Mouse (Mus musculus): ENCODE results near the gene Ranbp9. TPM values are rescaled to one million over a fixed set of nuclear protein-coding genes. Genes with fewer than 3 reads are reported as not detected.

Gene Ranbp9
- polyA plus RNA-seq, 1 experiment from 2014 or later, result 13.6 TPM

- peak overlapping the region; percentile 44; the same call in 1 of the 2 replicates for H3K27ac ChIP-seq (replicated peaks; ENCODE audit: low read depth, low read length)
- H3K36me3 ChIP-seq (ENCODE audit: control insufficient read depth, insufficient read depth, low read length), result no peaks in the 10 kb centered on the region
- H3K9ac ChIP-seq (ENCODE audit: low read depth, low read length), result no peak overlapping the region
- no peak overlapping the region for H3K4me3 ChIP-seq (ENCODE audit: low read depth, low read length)
- ATAC-seq (ENCODE audit: low read depth), result no peak
- 40% methylated on average over 6 of the region's 6 CpGs for WGBS
- no peak overlapping the region for H3K4me2 ChIP-seq (ENCODE audit: low read depth, low read length)
- DNase-seq (ENCODE audit: low spot score), result peak; percentile 85
- no peaks in the 10 kb centered on the region for H3K9me3 ChIP-seq (ENCODE audit: control insufficient read depth, low read length)
- H3K4me1 ChIP-seq (ENCODE audit: control insufficient read depth, insufficient read depth, low read length), result peaks cover 11% of the 10 kb centered on the region
- H3K27me3 ChIP-seq (replicated peaks; ENCODE audit: control insufficient read depth, insufficient read depth, low read length), result no peaks in the 10 kb centered on the region
Observed at GRCm38 (mm10) chr13:43519251-43519650, 38.2 kb upstream of the Ranbp9 start.

- 68% methylated on average over 8 of the region's 8 CpGs for WGBS
- Histone ChIP-seq H3K4me1 (ENCODE audit: control insufficient read depth, insufficient read depth, low read length) (peaks cover 5% of the 10 kb centered on the region; the same call in 1 of the 2 replicates), H3K9me3 (ENCODE audit: control insufficient read depth, low read length) (no peaks in the 10 kb centered on the region), H3K9ac (ENCODE audit: low read depth, low read length) (no peak overlapping the region), H3K27ac (replicated peaks; ENCODE audit: low read depth, low read length) (no peak overlapping the region), H3K36me3 (ENCODE audit: control insufficient read depth, insufficient read depth, low read length) (no peaks in the 10 kb centered on the region), H3K4me2 (ENCODE audit: low read depth, low read length) (no peak overlapping the region), H3K27me3 (replicated peaks; ENCODE audit: control insufficient read depth, insufficient read depth, low read length) (no peaks in the 10 kb centered on the region), H3K4me3 (ENCODE audit: low read depth, low read length) (no peak overlapping the region)
- no peak for ATAC-seq (ENCODE audit: low read depth)
- DNase-seq (ENCODE audit: low spot score), result no peak
Observed at GRCm38 (mm10) chr13:43517371-43517770, 36.3 kb upstream of the Ranbp9 start.

- no peaks in the 10 kb centered on the region for H3K9me3 ChIP-seq (ENCODE audit: control insufficient read depth, low read length)
- no peaks in the 10 kb centered on the region for H3K27me3 ChIP-seq (replicated peaks; ENCODE audit: control insufficient read depth, insufficient read depth, low read length)
- WGBS, result 43% methylated on average over 6 of the region's 6 CpGs
- H3K9ac ChIP-seq (ENCODE audit: low read depth, low read length), result no peak overlapping the region
- no peak overlapping the region for H3K27ac ChIP-seq (replicated peaks; ENCODE audit: low read depth, low read length)
- peaks cover 5% of the 10 kb centered on the region; the same call in 1 of the 2 replicates for H3K4me1 ChIP-seq (ENCODE audit: control insufficient read depth, insufficient read depth, low read length)
- H3K36me3 ChIP-seq (ENCODE audit: control insufficient read depth, insufficient read depth, low read length), result no peaks in the 10 kb centered on the region
- H3K4me2 ChIP-seq (ENCODE audit: low read depth, low read length), result no peak overlapping the region
- ATAC-seq (ENCODE audit: low read depth) (no peak), DNase-seq (ENCODE audit: low spot score) (peak; percentile 59)
- no peak overlapping the region for H3K4me3 ChIP-seq (ENCODE audit: low read depth, low read length)
Observed at GRCm38 (mm10) chr13:43516931-43517330, 35.8 kb upstream of the Ranbp9 start.

GRCm38 (mm10) chr13:43516119-43516518 lies 35.0 kb upstream of the Ranbp9 start:
- Histone ChIP-seq H3K9ac (ENCODE audit: low read depth, low read length) (no peak overlapping the region), H3K4me3 (ENCODE audit: low read depth, low read length) (no peak overlapping the region), H3K4me1 (ENCODE audit: control insufficient read depth, insufficient read depth, low read length) (peaks cover 5% of the 10 kb centered on the region; the same call in 1 of the 2 replicates), H3K27ac (replicated peaks; ENCODE audit: low read depth, low read length) (no peak overlapping the region), H3K9me3 (ENCODE audit: control insufficient read depth, low read length) (no peaks in the 10 kb centered on the region), H3K36me3 (ENCODE audit: control insufficient read depth, insufficient read depth, low read length) (no peaks in the 10 kb centered on the region), H3K27me3 (replicated peaks; ENCODE audit: control insufficient read depth, insufficient read depth, low read length) (no peaks in the 10 kb centered on the region), H3K4me2 (ENCODE audit: low read depth, low read length) (no peak overlapping the region)
- no peak for DNase-seq (ENCODE audit: low spot score)
- 95% methylated on average over 5 of the region's 5 CpGs for WGBS
- ATAC-seq (ENCODE audit: low read depth), result no peak

DNA sequence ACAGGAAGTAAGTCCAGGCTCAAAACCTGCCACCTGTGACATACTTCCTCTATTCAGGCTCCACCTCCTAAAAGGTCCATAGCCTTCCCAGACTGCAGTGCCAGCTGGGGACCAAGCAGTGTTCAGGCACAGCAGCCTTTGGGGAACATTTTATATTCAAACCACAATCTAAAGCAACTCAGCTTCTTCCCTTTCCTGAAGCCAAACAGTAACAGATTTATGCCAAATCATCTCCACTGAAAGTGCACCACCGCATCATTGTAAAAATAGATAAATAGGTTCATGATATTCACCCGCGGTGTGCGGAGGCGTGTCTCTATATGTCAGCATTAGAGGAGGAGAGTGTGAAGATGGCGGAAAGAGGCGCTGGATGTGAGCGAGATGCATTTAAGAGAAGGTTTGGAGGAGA lies 33.9 kb upstream of the Ranbp9 start:
- Histone ChIP-seq H3K27ac (replicated peaks; ENCODE audit: low read depth, low read length) (no peak overlapping the region), H3K4me3 (ENCODE audit: low read depth, low read length) (no peak overlapping the region), H3K36me3 (ENCODE audit: control insufficient read depth, insufficient read depth, low read length) (no peaks in the 10 kb centered on the region), H3K27me3 (replicated peaks; ENCODE audit: control insufficient read depth, insufficient read depth, low read length) (no peaks in the 10 kb centered on the region), H3K9ac (ENCODE audit: low read depth, low read length) (no peak overlapping the region), H3K4me2 (ENCODE audit: low read depth, low read length) (no peak overlapping the region), H3K9me3 (ENCODE audit: control insufficient read depth, low read length) (no peaks in the 10 kb centered on the region), H3K4me1 (ENCODE audit: control insufficient read depth, insufficient read depth, low read length) (peaks cover 5% of the 10 kb centered on the region; the same call in 1 of the 2 replicates)
- no peak for DNase-seq (ENCODE audit: low spot score)
- 76% methylated on average over 8 of the region's 8 CpGs for WGBS
- ATAC-seq (ENCODE audit: low read depth), result no peak

GRCm38 (mm10) chr13:43512736-43513135 lies 31.7 kb upstream of the Ranbp9 start:
- H3K4me3 ChIP-seq (ENCODE audit: low read depth, low read length), result no peak overlapping the region
- no peaks in the 10 kb centered on the region for H3K27me3 ChIP-seq (replicated peaks; ENCODE audit: control insufficient read depth, insufficient read depth, low read length)
- no peak overlapping the region for H3K4me2 ChIP-seq (ENCODE audit: low read depth, low read length)
- no peaks in the 10 kb centered on the region for H3K4me1 ChIP-seq (ENCODE audit: control insufficient read depth, insufficient read depth, low read length)
- H3K36me3 ChIP-seq (ENCODE audit: control insufficient read depth, insufficient read depth, low read length), result no peaks in the 10 kb centered on the region
- 80% methylated on average over 3 of the region's 3 CpGs for WGBS
- DNase-seq (ENCODE audit: low spot score), result no peak
- no peak overlapping the region for H3K9ac ChIP-seq (ENCODE audit: low read depth, low read length)
- H3K9me3 ChIP-seq (ENCODE audit: control insufficient read depth, low read length), result no peaks in the 10 kb centered on the region
- no peak overlapping the region for H3K27ac ChIP-seq (replicated peaks; ENCODE audit: low read depth, low read length)
- no peak for ATAC-seq (ENCODE audit: low read depth)

- no peaks in the 10 kb centered on the region for H3K9me3 ChIP-seq (ENCODE audit: control insufficient read depth, low read length)
- peaks cover 8% of the 10 kb centered on the region; the same call in 1 of the 2 replicates for H3K4me1 ChIP-seq (ENCODE audit: control insufficient read depth, insufficient read depth, low read length)
- no peak overlapping the region for H3K4me3 ChIP-seq (ENCODE audit: low read depth, low read length)
- no peaks in the 10 kb centered on the region for H3K27me3 ChIP-seq (replicated peaks; ENCODE audit: control insufficient read depth, insufficient read depth, low read length)
- ATAC-seq (ENCODE audit: low read depth) (no peak), DNase-seq (ENCODE audit: low spot score) (no peak)
- H3K9ac ChIP-seq (ENCODE audit: low read depth, low read length), result no peak overlapping the region
- H3K27ac ChIP-seq (replicated peaks; ENCODE audit: low read depth, low read length), result no peak overlapping the region
- H3K4me2 ChIP-seq (ENCODE audit: low read depth, low read length), result no peak overlapping the region
- no peaks in the 10 kb centered on the region for H3K36me3 ChIP-seq (ENCODE audit: control insufficient read depth, insufficient read depth, low read length)
- WGBS, result 82% methylated on average over 3 of the region's 3 CpGs
Observed at GRCm38 (mm10) chr13:43505798-43506197, 24.7 kb upstream of the Ranbp9 start.

- peak; percentile 89 for DNase-seq (ENCODE audit: low spot score)
- H3K27me3 ChIP-seq (replicated peaks; ENCODE audit: control insufficient read depth, insufficient read depth, low read length), result no peaks in the 10 kb centered on the region
- no peaks in the 10 kb centered on the region for H3K9me3 ChIP-seq (ENCODE audit: control insufficient read depth, low read length)
- H3K27ac ChIP-seq (replicated peaks; ENCODE audit: low read depth, low read length), result no peak overlapping the region; the same call in 1 of the 2 replicates
- no peaks in the 10 kb centered on the region for H3K36me3 ChIP-seq (ENCODE audit: control insufficient read depth, insufficient read depth, low read length)
- H3K4me1 ChIP-seq (ENCODE audit: control insufficient read depth, insufficient read depth, low read length), result peaks cover 8% of the 10 kb centered on the region; the same call in 1 of the 2 replicates
- whole genome bisulfite sequencing, result 1% methylated on average over 19 of the region's 19 CpGs
- peak overlapping the region; percentile 31 for H3K4me3 ChIP-seq (ENCODE audit: low read depth, low read length)
- H3K9ac ChIP-seq (ENCODE audit: low read depth, low read length), result peak overlapping the region; percentile 44
- peak; percentile 87 for ATAC-seq (ENCODE audit: low read depth)
- peak overlapping the region; percentile 53 for H3K4me2 ChIP-seq (ENCODE audit: low read depth, low read length)
Observed at GRCm38 (mm10) chr13:43503395-43503850, 22.3 kb upstream of the Ranbp9 start.

DNA sequence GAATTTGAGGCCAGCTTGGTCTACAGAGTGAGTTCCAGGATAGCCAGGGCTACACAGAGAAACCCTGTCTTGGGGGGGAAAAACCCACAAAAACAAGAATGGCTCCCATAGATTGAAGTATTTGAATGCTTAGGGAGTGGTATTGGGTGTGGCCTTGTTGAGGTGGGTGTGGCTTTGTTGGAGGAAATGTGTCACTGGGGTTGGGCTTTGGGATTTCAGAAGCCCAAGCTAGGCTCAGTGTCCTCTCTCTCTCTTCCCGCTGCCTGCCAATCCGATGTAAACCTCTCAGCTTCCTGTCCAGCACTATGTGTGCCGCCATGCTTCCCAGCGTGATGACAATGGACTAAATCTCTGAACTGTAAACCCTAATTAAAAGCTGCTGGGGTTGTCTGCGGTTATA lies 20.5 kb upstream of the Ranbp9 start:
- Histone ChIP-seq H3K27me3 (replicated peaks; ENCODE audit: control insufficient read depth, insufficient read depth, low read length) (no peaks in the 10 kb centered on the region), H3K27ac (replicated peaks; ENCODE audit: low read depth, low read length) (no peak overlapping the region), H3K9ac (ENCODE audit: low read depth, low read length) (no peak overlapping the region), H3K4me3 (ENCODE audit: low read depth, low read length) (no peak overlapping the region), H3K4me2 (ENCODE audit: low read depth, low read length) (no peak overlapping the region), H3K4me1 (ENCODE audit: control insufficient read depth, insufficient read depth, low read length) (peaks cover 8% of the 10 kb centered on the region; the same call in 1 of the 2 replicates), H3K36me3 (ENCODE audit: control insufficient read depth, insufficient read depth, low read length) (no peaks in the 10 kb centered on the region), H3K9me3 (ENCODE audit: control insufficient read depth, low read length) (no peaks in the 10 kb centered on the region)
- DNase-seq (ENCODE audit: low spot score) (no peak), ATAC-seq (ENCODE audit: low read depth) (no peak)
- WGBS, result 71% methylated on average over 5 of the region's 5 CpGs

Measured in embryonic facial prominence, embryonic 14.5 days (tissue).